Mouse (Mus musculus) midbrain, embryonic 14.5 days (tissue): Measurements from ENCODE around the gene Tex46. TPM values are rescaled to one million over a fixed set of nuclear protein-coding genes. Genes with fewer than 3 reads are reported as not detected.

Experiments
- ATAC-seq: fragments of 200-750 bp; cut with Nextera tagmentation; 2 replicates; pipeline ENCODE4 v1.8.0; 2017; ENCODE audit warnings: moderate number of reproducible peaks, moderate library complexity; ENCODE audit not compliant: low FRiP score, low TSS enrichment
- DNase-seq: peaks from one replicate; pipeline ENCODE4 v3.0.0-alpha.2; 2015
- H3K27ac ChIP-seq: fragments of 300-500 bp; sonication (generic); replicated peaks from 2 replicates; pipeline ENCODE4 v1.5.1; 2014; ENCODE audit warnings: mild to moderate bottlenecking, low read depth, low read length, moderate library complexity
- H3K27me3 ChIP-seq: fragments of 300-500 bp; sonication (generic); 2 replicates; pipeline ENCODE4 v1.6.1; 2014; ENCODE audit warnings: low read length, control low read depth, mixed read lengths; ENCODE audit not compliant: control insufficient read depth, insufficient read depth
- H3K36me3 ChIP-seq: fragments of 300-500 bp; sonication (generic); 2 replicates; pipeline ENCODE4 v1.6.1; 2014; ENCODE audit warnings: low read length, control low read depth; ENCODE audit not compliant: control insufficient read depth, insufficient read depth
- H3K4me1 ChIP-seq: fragments of 300-500 bp; sonication (generic); 2 replicates; pipeline ENCODE4 v1.6.1; 2014; ENCODE audit warnings: mild to moderate bottlenecking, antibody characterized with exemption, low read length, control low read depth; ENCODE audit not compliant: control insufficient read depth, insufficient read depth
- H3K4me2 ChIP-seq: fragments of 300-500 bp; sonication (generic); 2 replicates; pipeline ENCODE4 v1.6.1; 2014; ENCODE audit warnings: mild to moderate bottlenecking, low read length, moderate library complexity
- H3K4me3 ChIP-seq: fragments of 300-500 bp; sonication (generic); replicated peaks from 2 replicates; pipeline ENCODE4 v1.5.1; 2014; ENCODE audit warnings: low read depth, low read length
- H3K9ac ChIP-seq: fragments of 300-500 bp; sonication (generic); replicated peaks from 2 replicates; pipeline ENCODE4 v1.6.1; 2014; ENCODE audit warnings: mild to moderate bottlenecking, low read length, moderate library complexity
- H3K9me3 ChIP-seq: fragments of 300-500 bp; sonication (generic); 2 replicates; pipeline ENCODE4 v1.6.1; 2016; ENCODE audit warnings: low read length, control low read depth, mixed read lengths; ENCODE audit not compliant: control insufficient read depth
- WGBS: fragments of 180-500 bp; shearing (Covaris S2); extraction: QIAGEN DNeasy Blood & Tissue Kit; methylation state at CpG from one replicate; pipeline ENCODE4 v1.1.7; 2014; 5-methylcytosine and 5-hydroxymethylcytosine counted together
- microRNA-seq: library from miRNA; unstranded; fragments of <30 nt; microRNA quantifications from one replicate; pipeline ENCODE4, GENCODE M21; 2016
- polyA plus RNA-seq: library from polyadenylated mRNA; unstranded; fragments of >200 nt; fragmentation: Nextera tagmentation; extraction: Ambion mirVana; gene quantifications from 2 replicates; pipeline ENCODE4 v1.2.1, GENCODE M21; 2014

Gene Tex46
- polyA plus RNA-seq, 1 experiment from 2014 or later: not detected

- no peaks in the 10 kb centered on the region; the same call in 1 of the 2 replicates for H3K9me3 ChIP-seq
- WGBS: 44% methylated on average over 13 of the region's 13 CpGs
- H3K4me2 ChIP-seq: no peak overlapping the region
- no peak overlapping the region for H3K4me3 ChIP-seq
- peaks cover 22% of the 10 kb centered on the region for H3K4me1 ChIP-seq
- DNase-seq (peak; percentile 76), ATAC-seq (peak; percentile 70)
- peak overlapping the region; percentile 82 for H3K27ac ChIP-seq
- H3K27me3 ChIP-seq: no peaks in the 10 kb centered on the region
- H3K9ac ChIP-seq: 0 out of 2 replicates have a peak overlapping the region, but pooled peaks have one; percentile 14
- H3K36me3 ChIP-seq: peaks cover 38% of the 10 kb centered on the region
Observed at GRCm38 (mm10) chr4:136651882-136652527, 41.8 kb downstream of the Tex46 start.

GRCm38 (mm10) chr4:136652528-136652910 lies 42.3 kb downstream of the Tex46 start:
- no peak; the same call in 1 of the 2 replicates for ATAC-seq

GRCm38 (mm10) chr4:136653019-136653418 lies 42.8 kb downstream of the Tex46 start:
- no peak for ATAC-seq
- Histone ChIP-seq H3K27ac (peak overlapping the region; percentile 82), H3K4me2 (no peak overlapping the region), H3K9me3 (no peaks in the 10 kb centered on the region), H3K36me3 (peaks cover 48% of the 10 kb centered on the region), H3K27me3 (no peaks in the 10 kb centered on the region), H3K4me1 (peaks cover 22% of the 10 kb centered on the region), H3K4me3 (no peak overlapping the region), H3K9ac (no peak overlapping the region)
- WGBS: 63% methylated on average over 6 of the region's 6 CpGs
- DNase-seq: peak; percentile 38

More at GRCm38 (mm10) chr4:136652528-136652910, 42.3 kb downstream of the Tex46 start:
- WGBS: 53% methylated on average over 11 of the region's 11 CpGs
- H3K4me1 ChIP-seq: peaks cover 22% of the 10 kb centered on the region
- H3K36me3 ChIP-seq: peaks cover 43% of the 10 kb centered on the region
- peak; percentile 51 for DNase-seq
- peak overlapping the region; percentile 82 for H3K27ac ChIP-seq
- H3K9ac ChIP-seq: 0 out of 2 replicates have a peak overlapping the region, but pooled peaks have one; percentile 14
- no peak overlapping the region for H3K4me2 ChIP-seq
- no peak overlapping the region for H3K4me3 ChIP-seq
- H3K27me3 ChIP-seq: no peaks in the 10 kb centered on the region
- no peaks in the 10 kb centered on the region for H3K9me3 ChIP-seq

GRCm38 (mm10) chr4:136653692-136654234 lies 43.5 kb downstream of the Tex46 start:
- H3K27ac ChIP-seq: peak overlapping the region; percentile 82
- no peak overlapping the region for H3K9ac ChIP-seq
- no peaks in the 10 kb centered on the region for H3K9me3 ChIP-seq
- peaks cover 22% of the 10 kb centered on the region for H3K4me1 ChIP-seq
- peaks cover 55% of the 10 kb centered on the region for H3K36me3 ChIP-seq
- 91% methylated on average over 10 of the region's 10 CpGs for WGBS
- H3K27me3 ChIP-seq: no peaks in the 10 kb centered on the region
- ATAC-seq (no peak), DNase-seq (no peak)
- no peak overlapping the region for H3K4me3 ChIP-seq
- no peak overlapping the region for H3K4me2 ChIP-seq

- H3K27ac ChIP-seq: no peak overlapping the region
- H3K27me3 ChIP-seq: no peaks in the 10 kb centered on the region
- no peak overlapping the region for H3K4me2 ChIP-seq
- no peak for DNase-seq
- H3K4me1 ChIP-seq: 0 out of 2 replicates have a peak, but pooled peaks cover under 1% of the 10 kb centered on the region
- WGBS: 77% methylated on average over 3 of the region's 3 CpGs
- no peak overlapping the region for H3K4me3 ChIP-seq
- no peak overlapping the region for H3K9ac ChIP-seq
- no peaks in the 10 kb centered on the region for H3K9me3 ChIP-seq
- no peak for ATAC-seq
- H3K36me3 ChIP-seq: peaks cover 80% of the 10 kb centered on the region
Observed at GRCm38 (mm10) chr4:136657914-136658313, 47.7 kb downstream of the Tex46 start.

Small RNAs within 50 kb of the gene (microRNA-seq; reads per million reads assigned to microRNA genes)
- gene Gm22180: not detected

Other genes starting within 250 kb of the Tex46 start
- gene Htr1d, start 186.9 kb upstream of the Tex46 start, polyA plus RNA-seq: 0.86 and 1.3 TPM in 2 replicates
- 0.12 and 0.16 TPM in 2 replicates for gene 6030445D17Rik, start 148.2 kb upstream of the Tex46 start, polyA plus RNA-seq
- 40.1 and 40.2 TPM in 2 replicates for gene Luzp1, start 140.7 kb upstream of the Tex46 start, polyA plus RNA-seq
- 105 and 116 TPM in 2 replicates for gene Kdm1a, start 7.7 kb upstream of the Tex46 start, polyA plus RNA-seq
- not detected in 2 replicates for gene Lactbl1, start 12.2 kb downstream of the Tex46 start, polyA plus RNA-seq
- 27.6 and 32.8 TPM in 2 replicates for gene Ephb2, start 225.6 kb downstream of the Tex46 start, polyA plus RNA-seq